Mouse (Mus musculus): ENCODE data around the gene Gm20765. TPM values are rescaled to one million over a fixed set of nuclear protein-coding genes. Genes with fewer than 3 reads are reported as not detected.

Gm20765 gene
- polyA plus RNA-seq, 1 experiment from 2014 or later: not detected

GRCm38 (mm10) chr10:104214527-104214926 lies 29.2 kb downstream of the Gm20765 start:
- Histone ChIP-seq H3K4me3 (ENCODE audit: low read depth, low read length) (no peak overlapping the region), H3K27me3 (ENCODE audit: control insufficient read depth, insufficient read depth, low read length) (no peaks in the 10 kb centered on the region), H3K36me3 (ENCODE audit: control insufficient read depth, insufficient read depth, low read length) (no peaks in the 10 kb centered on the region), H3K9ac (ENCODE audit: low read length) (no peak overlapping the region), H3K4me1 (ENCODE audit: control insufficient read depth, insufficient read depth, low read length) (no peaks in the 10 kb centered on the region), H3K27ac (ENCODE audit: low read depth, low read length) (no peak overlapping the region), H3K9me3 (ENCODE audit: control insufficient read depth, low read length) (no peaks in the 10 kb centered on the region), H3K4me2 (no peak overlapping the region)
- DNase-seq (ENCODE audit: low spot score, missing footprints) (no peak), ATAC-seq (ENCODE audit: low FRiP score) (no peak)
- 91% methylated on average over 5 of the region's 5 CpGs for WGBS

- ATAC-seq (ENCODE audit: low FRiP score): no peak
Measured at GRCm38 (mm10) chr10:104220303-104221021, 35.1 kb downstream of the Gm20765 start.

More at GRCm38 (mm10) chr10:104220303-104221021, 35.1 kb downstream of the Gm20765 start:
- Histone ChIP-seq H3K9me3 (ENCODE audit: control insufficient read depth, low read length) (no peaks in the 10 kb centered on the region), H3K4me2 (no peak overlapping the region), H3K4me3 (ENCODE audit: low read depth, low read length) (no peak overlapping the region), H3K27ac (ENCODE audit: low read depth, low read length) (no peak overlapping the region), H3K27me3 (ENCODE audit: control insufficient read depth, insufficient read depth, low read length) (no peaks in the 10 kb centered on the region), H3K9ac (ENCODE audit: low read length) (no peak overlapping the region), H3K4me1 (ENCODE audit: control insufficient read depth, insufficient read depth, low read length) (no peaks in the 10 kb centered on the region), H3K36me3 (ENCODE audit: control insufficient read depth, insufficient read depth, low read length) (no peaks in the 10 kb centered on the region)
- DNase-seq (ENCODE audit: low spot score, missing footprints): no peak
- 87% methylated on average over 6 of the region's 6 CpGs for WGBS

Other genes with a start within 250 kb of the Gm20765 start
- not detected in 2 replicates for gene Gm21293, start 42.5 kb upstream of the Gm20765 start, polyA plus RNA-seq (2014; fragmentation: Nextera tagmentation; extraction: Ambion mirVana)
- not detected in 2 replicates for gene Gm6763, start 34.0 kb upstream of the Gm20765 start, polyA plus RNA-seq (2014; fragmentation: Nextera tagmentation; extraction: Ambion mirVana)
- not detected in 2 replicates for gene Gm8764, start 25.5 kb upstream of the Gm20765 start, polyA plus RNA-seq (2014; fragmentation: Nextera tagmentation; extraction: Ambion mirVana)
- gene Gm21304, start 17.0 kb upstream of the Gm20765 start, polyA plus RNA-seq (2014; fragmentation: Nextera tagmentation; extraction: Ambion mirVana): not detected in 2 replicates
- not detected in 2 replicates for gene Gm21312, start 8.5 kb upstream of the Gm20765 start, polyA plus RNA-seq (2014; fragmentation: Nextera tagmentation; extraction: Ambion mirVana)
- gene Gm4340, start 8.5 kb downstream of the Gm20765 start, polyA plus RNA-seq (2014; fragmentation: Nextera tagmentation; extraction: Ambion mirVana): not detected in 2 replicates